Mouse (Mus musculus) right cerebral cortex, postnatal 25 days (tissue): ENCODE results near the gene Pex5.

ENCODE experiments used
- DNase-seq: peaks from one replicate; pipeline ENCODE4 v3.0.0; 2022

The Pex5 gene

GRCm38 (mm10) chr6:124353246-124353645, 61.6 kb downstream of the Pex5 start:
- DNase-seq = no peak
